Mouse (Mus musculus) erythroblast, embryonic 14.5 days (primary cell): ENCODE measurements around the gene Bzw2.

Experiments used
- GATA1 ChIP-seq: IDR thresholded peaks from 2 replicates; pipeline ENCODE4 v1.6.1; 2012; ENCODE audit warnings: low read length, inconsistent platforms, mixed read lengths
- TAL1 ChIP-seq: IDR thresholded peaks from 3 replicates; pipeline ENCODE4 v1.6.1; 2012; ENCODE audit warnings: low read length, inconsistent platforms, mixed read lengths

DNA sequence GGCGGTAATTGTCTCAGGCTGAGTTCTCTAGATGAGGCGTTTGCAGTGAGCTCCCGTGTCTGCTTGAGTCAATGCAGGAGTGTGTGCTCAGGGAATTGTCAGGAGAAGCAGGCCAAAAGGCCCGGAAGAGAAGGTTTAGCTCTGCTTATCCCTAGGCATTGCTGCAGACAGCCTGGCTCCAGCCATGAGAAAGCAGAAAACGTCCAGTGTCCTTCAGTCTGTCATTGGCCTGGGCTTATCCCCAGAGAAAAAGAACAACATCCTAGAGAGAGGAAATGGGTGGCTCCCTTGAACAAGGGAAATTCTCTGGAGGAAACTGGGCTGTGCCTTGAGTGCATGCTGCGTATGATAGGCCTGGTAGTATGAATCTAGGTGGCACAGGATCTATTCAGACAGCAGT, 24.7 kb upstream of the Bzw2 start:
- TF ChIP-seq GATA1 (no peak), TAL1 (no peak)
